Mouse (Mus musculus) kidney, postnatal 36 days (tissue): ENCODE data around the gene Lrrc8d.
"Not testable (repeated sequence)": the region's sequence is repeated elsewhere in the genome, so short reads cannot be mapped to it uniquely, and the experiment has no call there.

ENCODE experiments used
- DNase-seq, 2 experiments: peaks; one replicate each; pipeline ENCODE4 v3.0.0; 2021 to 2022; ENCODE audit warnings: mixed read lengths in 2 of 2

Lrrc8d gene

GRCm38 (mm10) chr5:105685780-105686305, 13.9 kb upstream of the Lrrc8d start:
- not testable (repeated sequence) for DNase-seq

- DNase-seq: no peak
These were observed 13.3 kb upstream of the Lrrc8d start for GRCm38 (mm10) chr5:105686331-105686995.

- peak; percentile 65 to 71 for DNase-seq
These were observed 9.0 kb upstream of the Lrrc8d start for GRCm38 (mm10) chr5:105690502-105691454.

GRCm38 (mm10) chr5:105691645-105692044, 8.1 kb upstream of the Lrrc8d start:
- peak in 1 of 2 experiments; percentile 67 for DNase-seq

- no peak for DNase-seq
These were observed 5.3 kb upstream of the Lrrc8d start for GRCm38 (mm10) chr5:105694339-105694930.

- no peak for DNase-seq
These were observed 3.7 kb upstream of the Lrrc8d start for GRCm38 (mm10) chr5:105696049-105696448.

GRCm38 (mm10) chr5:105697886-105698285, 1.9 kb upstream of the Lrrc8d start:
- no peak for DNase-seq

GRCm38 (mm10) chr5:105698694-105699093, 1.1 kb upstream of the Lrrc8d start:
- peak; percentile 50 to 54 for DNase-seq

- peak; percentile 88 to 90 for DNase-seq
These were observed 492 bp downstream of the Lrrc8d start for GRCm38 (mm10) chr5:105700070-105700851.

GRCm38 (mm10) chr5:105701326-105701725, 1.6 kb downstream of the Lrrc8d start:
- DNase-seq: no peak

GRCm38 (mm10) chr5:105701844-105702243, 2.1 kb downstream of the Lrrc8d start:
- DNase-seq: peak; percentile 55 to 70

- DNase-seq: peak; percentile 69 to 86
These were observed 3.0 kb downstream of the Lrrc8d start for GRCm38 (mm10) chr5:105702580-105703285.

- no peak for DNase-seq
These were observed 3.5 kb downstream of the Lrrc8d start for GRCm38 (mm10) chr5:105703286-105703655.

- peak in 1 of 2 experiments; percentile 52 for DNase-seq
These were observed 4.8 kb downstream of the Lrrc8d start for GRCm38 (mm10) chr5:105704573-105704972.

GRCm38 (mm10) chr5:105706635-105707034, 6.9 kb downstream of the Lrrc8d start:
- DNase-seq: peak; percentile 46 to 58

GRCm38 (mm10) chr5:105708276-105708675, 8.5 kb downstream of the Lrrc8d start:
- DNase-seq: no peak

GRCm38 (mm10) chr5:105710473-105710872, 10.7 kb downstream of the Lrrc8d start:
- no peak for DNase-seq

GRCm38 (mm10) chr5:105714446-105714845, 14.7 kb downstream of the Lrrc8d start:
- DNase-seq: peak; percentile 46 to 49

GRCm38 (mm10) chr5:105715095-105715494, 15.3 kb downstream of the Lrrc8d start:
- DNase-seq: no peak

GRCm38 (mm10) chr5:105715531-105716124, 15.9 kb downstream of the Lrrc8d start:
- peak; percentile 50 to 75 for DNase-seq

GRCm38 (mm10) chr5:105717294-105717693, 17.5 kb downstream of the Lrrc8d start:
- DNase-seq: peak in 1 of 2 experiments; percentile 33
